Mouse (Mus musculus) limb, embryonic 15.5 days (tissue): ENCODE data around the gene Bsn. TPM values are rescaled to one million over a fixed set of nuclear protein-coding genes. Genes with fewer than 3 reads are reported as not detected.

Experiments
- ATAC-seq: fragments of 200-750 bp; cut with Nextera tagmentation; 2 replicates; pipeline ENCODE4 v1.8.0; 2017; ENCODE audit warnings: low read depth, moderate TSS enrichment; ENCODE audit not compliant: insufficient number of reproducible peaks, low FRiP score, low TSS enrichment
- H3K27ac ChIP-seq: fragments of 300-500 bp; sonication (generic); 2 replicates; pipeline ENCODE4 v1.5.1; 2015; ENCODE audit warnings: moderate library complexity, mild to moderate bottlenecking, inconsistent platforms
- H3K27me3 ChIP-seq: fragments of 300-500 bp; sonication (generic); 2 replicates; pipeline ENCODE4 v1.6.1; 2015; ENCODE audit warnings: inconsistent platforms
- H3K36me3 ChIP-seq: fragments of 300-500 bp; sonication (generic); 2 replicates; pipeline ENCODE4 v1.6.1; 2015; ENCODE audit warnings: inconsistent platforms
- H3K4me1 ChIP-seq: fragments of 300-500 bp; sonication (generic); 2 replicates; pipeline ENCODE4 v1.6.1; 2015; ENCODE audit warnings: inconsistent platforms
- H3K4me2 ChIP-seq: fragments of 300-500 bp; sonication (generic); 2 replicates; pipeline ENCODE4 v1.6.1; 2015; ENCODE audit warnings: mild to moderate bottlenecking, inconsistent platforms
- H3K4me3 ChIP-seq: fragments of 300-500 bp; sonication (generic); 2 replicates; pipeline ENCODE4 v1.5.1; 2015; ENCODE audit warnings: mild to moderate bottlenecking, inconsistent platforms
- H3K9ac ChIP-seq: fragments of 300-500 bp; sonication (generic); 2 replicates; pipeline ENCODE4 v1.6.1; 2015; ENCODE audit warnings: inconsistent platforms
- H3K9me3 ChIP-seq: fragments of 300-500 bp; sonication (generic); 2 replicates; pipeline ENCODE4 v1.6.1; 2016; ENCODE audit warnings: inconsistent platforms
- WGBS: fragments of 180-500 bp; shearing (Covaris S2); methylation state at CpG from one replicate; pipeline ENCODE4 v1.1.7; 2015; 5-methylcytosine and 5-hydroxymethylcytosine counted together
- polyA plus RNA-seq: library from polyadenylated mRNA; unstranded; fragments of >200 nt; fragmentation: Nextera tagmentation; extraction: Ambion mirVana; gene quantifications from 2 replicates; pipeline ENCODE4 v1.2.1, GENCODE M21; 2015

Gene Bsn
- polyA plus RNA-seq, 1 experiment from 2014 or later, result 0.82 TPM

DNA sequence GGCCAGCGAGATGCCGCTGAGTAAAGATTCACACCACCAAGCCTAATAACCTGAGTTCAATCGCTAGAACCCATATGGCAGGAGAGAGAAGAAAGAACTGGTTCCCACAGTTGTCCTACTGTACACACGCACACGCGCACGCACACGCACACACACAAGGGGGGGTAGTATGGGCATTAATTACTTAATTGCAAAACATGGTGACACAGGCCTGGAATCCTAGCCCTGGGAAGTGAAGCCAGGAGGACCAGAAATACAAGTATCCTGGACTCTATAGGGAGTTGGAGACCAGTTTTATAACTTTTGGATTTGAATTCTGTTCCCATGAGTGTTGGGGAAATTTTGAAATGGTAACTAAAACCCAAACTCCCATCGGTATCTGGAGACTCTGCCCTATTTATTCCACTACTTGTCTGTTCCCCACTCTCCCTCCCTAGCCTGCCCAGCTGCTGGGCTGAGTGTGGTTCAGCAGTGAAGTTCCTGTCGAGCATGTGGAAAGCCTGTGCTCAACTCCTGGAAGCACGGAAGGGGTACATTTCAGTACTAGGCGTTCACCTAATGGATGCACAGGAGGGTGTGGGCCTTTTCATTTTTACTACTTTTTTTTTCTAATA lies 29.7 kb upstream of the Bsn start:
- 68% methylated on average over 12 of the region's 12 CpGs for WGBS
- Histone ChIP-seq H3K4me1 (peaks cover 10% of the 10 kb centered on the region), H3K27me3 (no peaks in the 10 kb centered on the region), H3K4me2 (no peak overlapping the region), H3K4me3 (no peak overlapping the region), H3K9me3 (no peaks in the 10 kb centered on the region), H3K27ac (peak overlapping the region; percentile 73), H3K9ac (no peak overlapping the region), H3K36me3 (peaks cover 26% of the 10 kb centered on the region)
- no peak for ATAC-seq

DNA sequence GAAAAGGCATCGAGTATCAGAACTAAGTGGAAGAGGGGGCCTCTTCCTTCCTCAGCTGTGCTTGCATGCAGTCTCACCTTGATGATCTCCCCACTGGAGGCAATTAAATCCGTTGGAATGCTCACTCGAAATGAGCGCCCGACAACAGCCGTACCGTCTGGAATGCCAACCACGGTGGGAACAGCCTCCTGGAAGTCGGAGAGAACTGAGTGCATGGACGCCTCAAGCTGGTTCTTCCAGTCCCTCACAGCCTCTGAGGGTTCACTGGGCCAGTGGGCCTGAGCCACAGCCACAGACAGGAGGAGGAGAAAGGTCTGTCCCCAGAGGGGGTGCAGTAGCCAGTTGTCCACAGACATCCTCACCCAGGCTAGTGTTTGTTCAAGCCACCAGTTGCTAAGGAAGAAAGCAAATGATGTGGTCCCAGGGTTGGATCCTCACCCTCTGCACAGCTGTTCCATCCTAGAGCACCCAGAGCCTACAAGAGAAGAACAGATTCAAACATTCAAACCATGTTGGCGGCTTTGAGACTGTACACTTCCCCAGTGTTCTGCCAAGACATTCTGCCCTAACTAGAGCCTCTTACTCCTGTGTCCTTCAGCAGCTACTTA lies 27.9 kb upstream of the Bsn start:
- H3K4me1 ChIP-seq, result peaks cover 16% of the 10 kb centered on the region
- no peaks in the 10 kb centered on the region for H3K9me3 ChIP-seq
- 47% methylated on average over 11 of the region's 11 CpGs for WGBS
- no peak overlapping the region for H3K4me2 ChIP-seq
- no peaks in the 10 kb centered on the region for H3K27me3 ChIP-seq
- no peak overlapping the region for H3K9ac ChIP-seq
- H3K36me3 ChIP-seq, result peaks cover 29% of the 10 kb centered on the region
- peak overlapping the region; percentile 7; the same call in 1 of the 2 replicates for H3K27ac ChIP-seq
- no peak for ATAC-seq
- no peak overlapping the region for H3K4me3 ChIP-seq

GRCm38 (mm10) chr9:108217406-108217805 lies 27.2 kb upstream of the Bsn start:
- H3K4me1 ChIP-seq, result peaks cover 17% of the 10 kb centered on the region
- H3K4me3 ChIP-seq, result no peak overlapping the region
- H3K27ac ChIP-seq, result 0 out of 2 replicates have a peak overlapping the region, but pooled peaks have one; percentile 7
- H3K9me3 ChIP-seq, result no peaks in the 10 kb centered on the region
- 86% methylated on average over 3 of the region's 3 CpGs for WGBS
- no peaks in the 10 kb centered on the region for H3K27me3 ChIP-seq
- no peak for ATAC-seq
- no peak overlapping the region for H3K4me2 ChIP-seq
- no peak overlapping the region for H3K9ac ChIP-seq
- H3K36me3 ChIP-seq, result peaks cover 29% of the 10 kb centered on the region

- Histone ChIP-seq H3K9ac (no peak overlapping the region), H3K9me3 (no peaks in the 10 kb centered on the region), H3K27me3 (no peaks in the 10 kb centered on the region), H3K36me3 (peaks cover 46% of the 10 kb centered on the region), H3K27ac (peak overlapping the region; percentile 55), H3K4me1 (peaks cover 7% of the 10 kb centered on the region), H3K4me2 (no peak overlapping the region), H3K4me3 (no peak overlapping the region)
- 58% methylated on average over 7 of the region's 7 CpGs for WGBS
- no peak for ATAC-seq
These were observed 22.9 kb upstream of the Bsn start for GRCm38 (mm10) chr9:108213105-108213504.

- no peak overlapping the region for H3K4me3 ChIP-seq
- WGBS, result 83% methylated on average over 2 of the region's 2 CpGs
- peak overlapping the region; percentile 55 for H3K27ac ChIP-seq
- H3K36me3 ChIP-seq, result peaks cover 46% of the 10 kb centered on the region
- H3K4me2 ChIP-seq, result no peak overlapping the region
- no peaks in the 10 kb centered on the region for H3K9me3 ChIP-seq
- no peak overlapping the region for H3K9ac ChIP-seq
- H3K4me1 ChIP-seq, result peaks cover 7% of the 10 kb centered on the region
- H3K27me3 ChIP-seq, result no peaks in the 10 kb centered on the region
- ATAC-seq, result no peak
These were observed 22.2 kb upstream of the Bsn start for GRCm38 (mm10) chr9:108212426-108212825.

DNA sequence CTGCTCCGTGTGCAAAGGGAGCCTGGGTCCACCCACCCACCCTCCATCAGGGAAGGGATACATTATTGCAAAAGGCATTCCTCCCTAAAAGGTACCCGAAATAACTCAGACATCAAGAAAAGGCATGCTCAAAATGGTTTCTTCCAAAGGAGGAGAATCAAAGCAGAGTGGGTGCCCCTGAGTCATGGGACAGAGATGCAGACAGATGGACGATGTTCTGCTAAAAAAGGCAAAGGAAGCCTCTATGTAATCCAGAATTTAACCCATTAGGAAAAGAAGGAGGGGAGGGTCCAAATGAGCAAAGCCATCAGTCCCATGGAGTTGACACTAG lies 15.4 kb upstream of the Bsn start:
- H3K36me3 ChIP-seq, result peaks cover 46% of the 10 kb centered on the region
- no peaks in the 10 kb centered on the region for H3K27me3 ChIP-seq
- no peak for ATAC-seq
- 80% methylated on average over 3 of the region's 3 CpGs for WGBS
- H3K4me1 ChIP-seq, result peaks cover 10% of the 10 kb centered on the region
- no peak overlapping the region for H3K27ac ChIP-seq
- H3K4me3 ChIP-seq, result no peak overlapping the region
- no peak overlapping the region for H3K9ac ChIP-seq
- no peaks in the 10 kb centered on the region for H3K9me3 ChIP-seq
- no peak overlapping the region for H3K4me2 ChIP-seq

DNA sequence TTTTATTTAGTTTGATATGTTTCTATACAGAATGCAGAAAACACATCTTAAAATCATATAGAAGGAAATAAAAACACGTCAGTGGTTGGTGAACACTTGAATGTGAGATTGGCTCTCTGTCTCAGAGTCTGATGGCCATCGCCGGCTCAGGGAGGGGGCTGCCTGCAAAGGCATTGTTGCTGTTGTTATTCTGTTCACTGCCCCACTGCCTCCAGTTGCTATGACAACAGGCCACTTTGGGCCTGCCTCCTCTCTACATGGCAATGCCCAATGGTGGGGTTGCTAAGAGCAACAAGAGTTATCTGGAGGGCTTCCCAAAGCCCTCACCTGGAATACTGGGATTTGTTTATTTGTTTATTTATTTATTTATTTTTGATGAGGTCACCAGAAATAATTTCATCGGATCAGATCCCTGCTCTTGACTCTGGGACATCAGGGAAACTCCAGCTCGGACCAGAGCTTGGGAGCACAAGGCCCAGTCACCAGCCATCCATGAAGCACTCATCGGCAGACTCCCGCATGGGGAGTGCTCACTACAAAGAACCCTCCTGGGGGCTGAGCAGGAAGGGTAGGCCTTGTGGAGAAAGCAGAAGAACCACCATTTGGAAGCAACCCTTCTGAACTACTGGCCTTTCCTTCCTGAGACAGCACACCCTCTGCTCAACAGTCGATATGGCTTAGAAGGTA lies 14.8 kb upstream of the Bsn start:
- Histone ChIP-seq H3K4me3 (no peak overlapping the region), H3K4me2 (no peak overlapping the region), H3K9ac (no peak overlapping the region), H3K27me3 (no peaks in the 10 kb centered on the region), H3K4me1 (peaks cover 14% of the 10 kb centered on the region), H3K36me3 (peaks cover 46% of the 10 kb centered on the region), H3K27ac (no peak overlapping the region), H3K9me3 (no peaks in the 10 kb centered on the region)
- ATAC-seq, result no peak
- 82% methylated on average over 8 of the region's 8 CpGs for WGBS

GRCm38 (mm10) chr9:108203015-108203414 lies 12.8 kb upstream of the Bsn start:
- Histone ChIP-seq H3K4me2 (no peak overlapping the region), H3K4me1 (peaks cover 14% of the 10 kb centered on the region), H3K9me3 (no peaks in the 10 kb centered on the region), H3K27ac (no peak overlapping the region), H3K36me3 (peaks cover 26% of the 10 kb centered on the region), H3K9ac (no peak overlapping the region), H3K4me3 (no peak overlapping the region), H3K27me3 (no peaks in the 10 kb centered on the region)
- no peak for ATAC-seq
- 29% methylated on average over 13 of the region's 13 CpGs for WGBS

DNA sequence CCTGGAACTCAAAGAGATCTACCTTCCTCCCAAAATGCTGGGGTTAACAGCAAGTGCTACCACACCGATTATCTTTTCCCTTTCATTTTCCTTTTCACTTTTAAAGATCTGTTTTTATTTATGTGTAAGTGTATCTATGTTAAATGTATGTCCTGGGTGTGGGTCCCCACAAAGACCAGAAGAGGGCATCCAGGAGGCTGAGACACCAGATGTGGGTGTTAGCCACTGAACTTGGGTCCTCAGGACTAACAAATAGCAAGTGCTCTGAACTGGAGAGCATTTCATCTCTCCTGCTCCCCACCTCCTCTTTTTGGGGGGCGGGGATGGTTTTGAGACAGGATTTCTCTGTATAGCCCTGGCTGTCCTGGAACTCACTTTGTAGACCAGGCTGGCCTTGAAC lies 12.0 kb upstream of the Bsn start:
- ATAC-seq, result no peak
- Histone ChIP-seq H3K9ac (no peak overlapping the region), H3K4me1 (peaks cover 19% of the 10 kb centered on the region), H3K27me3 (no peaks in the 10 kb centered on the region), H3K27ac (no peak overlapping the region), H3K36me3 (peaks cover 18% of the 10 kb centered on the region), H3K9me3 (no peaks in the 10 kb centered on the region), H3K4me2 (no peak overlapping the region), H3K4me3 (no peak overlapping the region)
- WGBS, result 93% methylated on average over 2 of the region's 2 CpGs

GRCm38 (mm10) chr9:108201160-108201559 lies 11.0 kb upstream of the Bsn start:
- Histone ChIP-seq H3K4me2 (peak overlapping the region; percentile 40), H3K36me3 (peaks cover 9% of the 10 kb centered on the region), H3K27ac (peak overlapping the region; percentile 50; the same call in 1 of the 2 replicates), H3K27me3 (no peaks in the 10 kb centered on the region), H3K4me3 (peak overlapping the region; percentile 19), H3K4me1 (peaks cover 24% of the 10 kb centered on the region), H3K9ac (no peak overlapping the region), H3K9me3 (no peaks in the 10 kb centered on the region)
- WGBS, result under 1% methylated on average over 13 of the region's 13 CpGs
- peak; percentile 91 for ATAC-seq

DNA sequence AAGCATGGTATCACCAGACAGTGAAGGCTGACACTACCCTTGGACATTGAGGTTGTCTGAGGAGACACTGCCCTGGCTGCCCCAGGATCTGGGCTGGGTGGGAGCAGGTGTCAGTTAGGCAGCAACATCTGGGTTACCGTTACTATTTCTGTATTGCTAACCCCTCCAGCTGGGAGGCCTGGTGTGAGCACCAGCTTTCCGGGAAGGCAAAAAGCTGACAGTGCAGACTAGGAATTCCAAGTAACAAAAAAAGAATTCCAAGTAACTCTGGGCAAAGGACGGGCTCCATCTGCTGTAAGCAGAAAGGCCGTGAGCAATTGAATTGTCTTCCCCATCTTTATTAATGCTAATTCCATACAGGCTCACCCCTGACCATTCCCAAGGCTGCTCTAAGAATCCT lies 8.4 kb upstream of the Bsn start:
- H3K4me1 ChIP-seq, result peaks cover 24% of the 10 kb centered on the region
- ATAC-seq, result no peak
- H3K4me3 ChIP-seq, result no peak overlapping the region
- H3K27ac ChIP-seq, result no peak overlapping the region
- no peak overlapping the region for H3K4me2 ChIP-seq
- no peaks in the 10 kb centered on the region for H3K27me3 ChIP-seq
- H3K9ac ChIP-seq, result no peak overlapping the region
- no peaks in the 10 kb centered on the region for H3K9me3 ChIP-seq
- 57% methylated on average over 4 of the region's 4 CpGs for WGBS
- no peaks in the 10 kb centered on the region for H3K36me3 ChIP-seq

DNA sequence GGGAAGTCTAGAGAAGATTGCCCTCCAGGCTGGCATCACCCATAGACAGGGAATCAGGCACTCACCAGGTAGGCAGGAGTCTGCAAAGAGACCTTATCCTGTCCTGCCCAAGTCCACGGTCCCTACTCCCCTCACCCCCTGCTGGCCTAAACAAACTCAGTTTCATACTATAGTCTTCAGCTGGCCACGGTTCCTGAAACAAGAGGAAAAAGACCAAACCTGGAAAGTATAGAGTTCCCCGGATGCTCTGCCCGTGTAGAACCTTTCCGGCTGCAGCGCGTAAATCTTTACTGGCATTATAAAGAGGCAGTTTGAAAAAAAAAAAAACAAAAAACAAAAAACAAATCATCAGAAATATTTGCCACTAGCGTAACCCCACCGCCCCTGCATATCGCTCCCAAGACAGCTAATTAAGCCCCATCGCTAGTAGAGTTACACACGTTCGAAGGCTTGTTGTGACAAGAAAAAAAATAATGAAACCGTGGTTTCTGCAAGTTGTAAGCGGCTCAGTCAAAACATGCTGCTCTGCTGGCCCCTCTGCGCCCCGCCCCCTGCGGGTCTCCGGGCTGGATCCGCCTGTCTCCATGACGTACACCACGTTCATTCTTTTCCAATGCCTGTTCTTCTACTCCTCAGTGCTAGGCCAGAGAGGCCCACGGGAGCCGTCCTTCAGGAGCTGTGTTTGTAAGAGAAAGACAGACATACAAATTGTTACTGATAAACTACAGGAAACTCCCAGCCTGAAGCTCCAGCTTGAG lies 6.9 kb upstream of the Bsn start:
- H3K9ac ChIP-seq, result no peak overlapping the region
- 13% methylated on average over 24 of the region's 24 CpGs for WGBS
- peak overlapping the region; percentile 59 for H3K27ac ChIP-seq
- no peaks in the 10 kb centered on the region for H3K9me3 ChIP-seq
- H3K27me3 ChIP-seq, result no peaks in the 10 kb centered on the region
- peak overlapping the region; percentile 31 for H3K4me2 ChIP-seq
- ATAC-seq, result no peak
- no peaks in the 10 kb centered on the region for H3K36me3 ChIP-seq
- H3K4me1 ChIP-seq, result peaks cover 24% of the 10 kb centered on the region
- H3K4me3 ChIP-seq, result peak overlapping the region; percentile 17
